Mouse (Mus musculus) cerebellum, adult 2 months (tissue): ENCODE measurements at regions not wholly inside any gene's neighbourhood (a gene's known extent, or its start where the extent isn't known, plus 50 kb on each side); places are given as distances from the start of the nearest gene placed in this dataset.

Experiments
- CTCF ChIP-seq: fragments of 200-500 bp; IDR thresholded peaks from 2 replicates; pipeline ENCODE4 v1.5.1; 2011; ENCODE audit warnings: low read depth, mild to moderate bottlenecking, control low read depth, low read length, moderate library complexity, borderline replicate concordance; ENCODE audit not compliant: insufficient read depth
- POLR2A ChIP-seq: fragments of 200-500 bp; IDR thresholded peaks from 2 replicates; pipeline ENCODE4 v1.6.1; 2011; ENCODE audit warnings: low read length, control low read depth, borderline replicate concordance; ENCODE audit not compliant: insufficient read depth

- no peak for TF ChIP-seq CTCF
- no peak for TF ChIP-seq POLR2A
Observed at GRCm38 (mm10) chr4:8992171-8992570, 753.3 kb upstream of the Car8 start.
